Mouse (Mus musculus) CH12.LX (cell line): Measurements from ENCODE around the gene Ccdc70. TPM values are rescaled to one million over a fixed set of nuclear protein-coding genes. Genes with fewer than 3 reads are reported as not detected.
A peak's percentile ranks its signal among the peaks of the same experiment; 100 is the strongest.

Source experiments
- DNase-seq: peaks from one replicate; pipeline ENCODE4 v3.0.0-alpha.2; 2013; ENCODE audit errors: extremely low read depth
- H3K27ac ChIP-seq: 2 replicates; pipeline ENCODE4 v1.5.1; 2012; ENCODE audit warnings: low read depth, mild to moderate bottlenecking, control low read depth, moderate library complexity; ENCODE audit not compliant: insufficient read depth
- H3K27me3 ChIP-seq: replicated peaks from 2 replicates; pipeline ENCODE3; 2012; ENCODE audit warnings: inconsistent platforms
- H3K36me3 ChIP-seq, 2 experiments: replicated peaks in 1 of 2; 2 replicates each; pipeline versions ENCODE3 to v1.6.1; 2012; ENCODE audit warnings: inconsistent platforms in 1 of 2, low read length in 1 of 2, mild to moderate bottlenecking in 1 of 2, mixed read lengths in 1 of 2, moderate library complexity in 1 of 2; ENCODE audit not compliant: control insufficient read depth in 1 of 2, insufficient read depth in 1 of 2
- H3K4me1 ChIP-seq, 2 experiments: 2 replicates each; pipeline ENCODE4 v1.6.1; 2012; ENCODE audit warnings: inconsistent platforms in 1 of 2, moderate library complexity in 1 of 2; ENCODE audit not compliant: insufficient read depth in 2 of 2, control insufficient read depth in 1 of 2
- H3K4me2 ChIP-seq: 2 replicates; pipeline ENCODE4 v1.6.1; 2012; ENCODE audit warnings: low read depth, mild to moderate bottlenecking, control low read depth; ENCODE audit not compliant: poor library complexity, insufficient read depth, severe bottlenecking
- H3K4me3 ChIP-seq, 3 experiments: fragments of 150-350 bp in 1 of 3; sonication (generic) in 1 of 3; replicated peaks in 1 of 3; 2 replicates each; pipeline versions ENCODE3 to v1.5.1; 2011 to 2012; ENCODE audit warnings: low read depth in 2 of 3, low read length in 2 of 3, mild to moderate bottlenecking in 2 of 3, moderate library complexity in 2 of 3, control low read depth in 1 of 3, improper control_type of control experiment in 1 of 3, inconsistent platforms in 1 of 3, mixed read lengths in 1 of 3; ENCODE audit not compliant: poor library complexity in 1 of 3
- H3K79me2 ChIP-seq: replicated peaks from 2 replicates; pipeline ENCODE4 v1.6.1; 2012; ENCODE audit warnings: mild to moderate bottlenecking, moderate library complexity; ENCODE audit not compliant: control insufficient read depth, poor library complexity, insufficient read depth, severe bottlenecking; ENCODE audit errors: extremely low read depth
- H3K9ac ChIP-seq: 2 replicates; pipeline ENCODE4 v1.6.1; 2012; ENCODE audit warnings: low read depth, mild to moderate bottlenecking, control low read depth, moderate library complexity; ENCODE audit not compliant: insufficient read depth
- H3K9me3 ChIP-seq: replicated peaks from 2 replicates; pipeline ENCODE3; 2012; ENCODE audit warnings: low read length, inconsistent platforms, mixed read lengths
- CHD2 ChIP-seq: IDR thresholded peaks from 2 replicates; pipeline ENCODE4 v1.6.1; 2011; ENCODE audit warnings: low read length, improper control_type of control experiment
- CTCF ChIP-seq, 2 experiments: IDR thresholded peaks in 1 of 2; conservative IDR thresholded peaks in 1 of 2; 2 replicates each; pipeline ENCODE4 v1.5.1; 2011 to 2012; ENCODE audit warnings: low read depth in 2 of 2, low read length in 2 of 2, improper control_type of control experiment in 1 of 2, inconsistent platforms in 1 of 2, mild to moderate bottlenecking in 1 of 2, moderate library complexity in 1 of 2
- ELF1 ChIP-seq: IDR thresholded peaks from 2 replicates; pipeline ENCODE4 v1.6.1; 2014; ENCODE audit warnings: low read depth, mild to moderate bottlenecking, inconsistent platforms, low read length, improper control_type of control experiment
- GABPA ChIP-seq: IDR thresholded peaks from 2 replicates; pipeline ENCODE4 v1.6.1; 2012; ENCODE audit warnings: low read depth, low read length, improper control_type of control experiment, inconsistent platforms; ENCODE audit not compliant: insufficient replicate concordance
- JUN ChIP-seq: IDR thresholded peaks from 2 replicates; pipeline ENCODE4 v1.6.1; 2011; ENCODE audit warnings: low read depth, mild to moderate bottlenecking, low read length, improper control_type of control experiment, moderate library complexity; ENCODE audit not compliant: insufficient read depth
- KAT2A ChIP-seq: IDR thresholded peaks from 2 replicates; pipeline ENCODE4 v1.6.1; 2012; ENCODE audit warnings: low read length, improper control_type of control experiment, inconsistent platforms; ENCODE audit not compliant: insufficient replicate concordance
- MAZ ChIP-seq: IDR thresholded peaks from 2 replicates; pipeline ENCODE4 v1.6.1; 2012; ENCODE audit warnings: low read depth, mild to moderate bottlenecking, inconsistent platforms, low read length, improper control_type of control experiment, moderate library complexity
- MEF2A ChIP-seq: IDR thresholded peaks from 2 replicates; pipeline ENCODE4 v1.6.1; 2014; ENCODE audit warnings: low read depth, mild to moderate bottlenecking, inconsistent platforms, low read length, improper control_type of control experiment, borderline replicate concordance
- MXI1 ChIP-seq: IDR thresholded peaks from 2 replicates; pipeline ENCODE4 v1.6.1; 2011; ENCODE audit warnings: mild to moderate bottlenecking, low read depth, low read length, improper control_type of control experiment
- NRF1 ChIP-seq: IDR thresholded peaks from 2 replicates; pipeline ENCODE4 v1.6.1; 2014; ENCODE audit warnings: low read depth, mild to moderate bottlenecking, inconsistent platforms, low read length, improper control_type of control experiment, moderate library complexity
- RAD21 ChIP-seq: IDR thresholded peaks from 2 replicates; pipeline ENCODE4 v1.6.1; 2011; ENCODE audit warnings: low read depth, mild to moderate bottlenecking, low read length, improper control_type of control experiment, moderate library complexity
- SIN3A ChIP-seq: IDR thresholded peaks from 2 replicates; pipeline ENCODE4 v1.6.1; 2012; ENCODE audit warnings: low read length, improper control_type of control experiment, inconsistent platforms
- SMC3 ChIP-seq: IDR thresholded peaks from 2 replicates; pipeline ENCODE4 v1.6.1; 2011; ENCODE audit warnings: low read depth, low read length, improper control_type of control experiment
- TBP ChIP-seq: conservative IDR thresholded peaks from 2 replicates; pipeline ENCODE4 v1.6.1; 2011; ENCODE audit warnings: low read depth, low read length, improper control_type of control experiment
- USF1 ChIP-seq: IDR thresholded peaks from 2 replicates; pipeline ENCODE4 v1.6.1; 2014; ENCODE audit warnings: low read depth, mild to moderate bottlenecking, inconsistent platforms, low read length, improper control_type of control experiment
- ZKSCAN1 ChIP-seq: IDR thresholded peaks from 2 replicates; pipeline ENCODE4 v1.6.1; 2012; ENCODE audit warnings: low read depth, inconsistent platforms, low read length, improper control_type of control experiment, borderline replicate concordance
- ZNF384 ChIP-seq: IDR thresholded peaks from 2 replicates; pipeline ENCODE4 v1.6.1; 2012; ENCODE audit warnings: low read depth, low read length, improper control_type of control experiment, inconsistent platforms
- dilution Hi-C: fragments of 300-500 bp; cut with MboI; formaldehyde crosslinking; loops from 2 replicates; pipeline ENCODE4 v1.14.3; 2020; ENCODE audit warnings: low sequenced_read_pairs; ENCODE audit not compliant: extremely low pct_unique_long_range_greater_than_20kb, extremely low pct_ligation_motif_present
- in situ Hi-C: fragments of 300-500 bp; cut with MboI; formaldehyde crosslinking; loops from 3 replicates; pipeline ENCODE4 v1.14.3; 2019; ENCODE audit warnings: low sequenced_read_pairs, low pct_ligation_motif_present, low pct_unique_long_range_greater_than_20kb, mixed read lengths
- polyA plus RNA-seq: library from polyadenylated mRNA; unstranded; fragments of >175 nt; gene quantifications from 2 replicates; pipeline ENCODE4 v1.2.1, GENCODE M21; 2012; ENCODE audit warnings: low read depth; ENCODE audit not compliant: insufficient read length
- total RNA-seq, 2 experiments: library from RNA; depleted of rRNA; stranded (reverse); fragments of 300-350 nt in 1 of 2; fragments of >200 nt in 1 of 2; gene quantifications; 2 replicates each; pipeline ENCODE4 v1.2.3; 2012 to 2014

The Ccdc70 gene
- total and polyA plus RNA-seq, 3 experiments: not detected

- in situ Hi-C loops (loop anchor here (25.0 kb wide), 1 partner anchor 193 kb away; no protein-coding TSS in a partner anchor), dilution Hi-C loops (no loop called here)
- Histone ChIP-seq H3K4me2 (no peak overlapping the region), H3K9me3 (no peaks in the 10 kb centered on the region), H3K79me2 (no peaks in the 10 kb centered on the region), H3K27ac (no peak overlapping the region), H3K27me3 (peaks cover 39% of the 10 kb centered on the region), H3K36me3 (no peaks in the 10 kb centered on the region), H3K4me3 (no peak overlapping the region), H3K9ac (no peak overlapping the region), H3K4me1 (no peaks in the 10 kb centered on the region)
- no peak for TF ChIP-seq CHD2
- no peak for TF ChIP-seq JUN
- TF ChIP-seq CTCF (conservative IDR thresholded peaks at IDR 0.05 in 1 of 2, IDR thresholded peaks at IDR 0.05 in 1 of 2; ENCODE audit: low read depth in 2 of 2, low read length in 2 of 2): peak; percentile 80 to 92
- peak; percentile 84 for TF ChIP-seq RAD21
- no peak for TF ChIP-seq SIN3A
- peak; percentile 78 for TF ChIP-seq SMC3
- no peak for TF ChIP-seq MEF2A
- DNase-seq: peak; percentile 54
Measured at GRCm38 (mm10) chr8:21955321-21955720, 14.3 kb upstream of the Ccdc70 start.

- TF ChIP-seq GABPA (no peak), MXI1 (no peak), TBP (no peak), ZKSCAN1 (no peak), NRF1 (no peak), ZNF384 (no peak), USF1 (no peak), KAT2A (no peak), ELF1 (no peak), MAZ (no peak)
- TF ChIP-seq, all 38 proteins: peak for 0
- dilution Hi-C loops: no loop called here
Measured at GRCm38 (mm10) chr8:21956336-21956735, 13.2 kb upstream of the Ccdc70 start.

More at GRCm38 (mm10) chr8:21956336-21956735, 13.2 kb upstream of the Ccdc70 start:
- Histone ChIP-seq H3K27me3 (peaks cover 43% of the 10 kb centered on the region), H3K36me3 (no peaks in the 10 kb centered on the region), H3K4me1 (no peaks in the 10 kb centered on the region), H3K9me3 (no peaks in the 10 kb centered on the region), H3K4me3 (no peak overlapping the region), H3K27ac (no peak overlapping the region), H3K9ac (no peak overlapping the region), H3K79me2 (no peaks in the 10 kb centered on the region), H3K4me2 (no peak overlapping the region)
- in situ Hi-C loops: loop anchor here (25.0 kb wide), 1 partner anchor 194 kb away; no protein-coding TSS in a partner anchor
- no peak for DNase-seq
